Mouse (Mus musculus) testis, adult 2 months (tissue): Measurements from ENCODE around the gene Ces2f. TPM values are rescaled to one million over a fixed set of nuclear protein-coding genes. Genes with fewer than 3 reads are reported as not detected.

Experiments used
- H3K27ac ChIP-seq: fragments of 200-500 bp; 2 replicates; pipeline ENCODE4 v1.5.1; 2012; ENCODE audit warnings: low read depth, low read length; ENCODE audit not compliant: control insufficient read depth, insufficient read depth
- H3K27me3 ChIP-seq: fragments of 200-500 bp; 2 replicates; pipeline ENCODE4 v1.6.1; 2012; ENCODE audit warnings: mild to moderate bottlenecking, low read length, moderate library complexity; ENCODE audit not compliant: control insufficient read depth, insufficient read depth
- H3K36me3 ChIP-seq: fragments of 200-500 bp; 2 replicates; pipeline ENCODE4 v1.6.1; 2012; ENCODE audit warnings: mild to moderate bottlenecking, low read length; ENCODE audit not compliant: control insufficient read depth, insufficient read depth
- H3K4me1 ChIP-seq: fragments of 200-500 bp; 2 replicates; pipeline ENCODE4 v1.6.1; 2012; ENCODE audit warnings: low read length; ENCODE audit not compliant: control insufficient read depth, insufficient read depth
- H3K4me3 ChIP-seq: fragments of 200-500 bp; 2 replicates; pipeline ENCODE4 v1.5.1; 2012; ENCODE audit warnings: low read depth, mild to moderate bottlenecking, low read length, moderate library complexity, mixed read lengths; ENCODE audit not compliant: control insufficient read depth
- CTCF ChIP-seq: fragments of 200-500 bp; IDR thresholded peaks from 2 replicates; pipeline ENCODE4 v1.5.1; 2012; ENCODE audit warnings: low read depth, mild to moderate bottlenecking, inconsistent platforms, low read length, moderate library complexity; ENCODE audit not compliant: control insufficient read depth, insufficient read depth, insufficient replicate concordance
- POLR2A ChIP-seq: fragments of 200-500 bp; IDR thresholded peaks from 2 replicates; pipeline ENCODE4 v1.6.1; 2012; ENCODE audit warnings: low read depth, mild to moderate bottlenecking, inconsistent platforms, low read length, moderate library complexity; ENCODE audit not compliant: control insufficient read depth
- polyA plus RNA-seq: library from polyadenylated mRNA; depleted of rRNA; stranded (reverse); fragments of >200 nt; gene quantifications from 2 replicates; pipeline ENCODE4 v1.2.3, GENCODE M21; 2012

The Ces2f gene
- polyA plus RNA-seq, 1 experiment, result not detected

- no peak overlapping the region for H3K4me3 ChIP-seq
- H3K4me1 ChIP-seq, result no peaks in the 10 kb centered on the region
- no peak overlapping the region for H3K27ac ChIP-seq
- TF ChIP-seq POLR2A (no peak), CTCF (no peak)
- H3K27me3 ChIP-seq, result no peaks in the 10 kb centered on the region
- no peaks in the 10 kb centered on the region for H3K36me3 ChIP-seq
Observed at GRCm38 (mm10) chr8:104949031-104949430, 1.9 kb downstream of the Ces2f start.

DNA sequence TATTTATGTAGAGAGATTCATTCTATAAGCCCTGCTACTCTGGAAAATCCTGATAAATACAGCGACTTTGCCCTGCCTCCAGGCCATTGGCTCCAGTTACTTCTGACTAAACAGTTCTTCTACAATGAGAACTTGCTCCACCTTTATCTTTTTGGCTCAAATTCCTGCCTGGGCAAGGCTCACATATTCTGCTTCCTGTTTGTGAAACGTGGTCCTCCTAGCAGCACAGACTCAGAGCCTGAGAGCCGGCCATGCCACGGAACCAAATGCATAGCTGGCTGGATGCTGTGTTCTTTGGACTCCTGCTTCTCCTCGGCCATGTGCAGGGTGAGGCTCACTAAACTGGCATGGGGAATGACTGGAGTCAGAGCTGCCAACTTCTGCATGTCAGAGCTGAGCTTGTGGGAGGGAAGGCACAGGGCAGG, 14.4 kb downstream of the Ces2f start, which contains the start of gene Ces2g:
Gene Ces2g, plus strand, starts transcription at position 182 of the 425 bp plus-strand sequence.
- TF ChIP-seq POLR2A (no peak), CTCF (no peak)
- H3K4me3 ChIP-seq, result no peak within 1 kb of the TSS
- H3K27ac ChIP-seq, result no peak within 1 kb of the TSS
- H3K4me1 ChIP-seq, result no peaks in the 10 kb centered on the region
- no peaks in the 10 kb centered on the region for H3K36me3 ChIP-seq
- no peaks in the 10 kb centered on the region for H3K27me3 ChIP-seq

- TF ChIP-seq CTCF (no peak), POLR2A (no peak)
- no peaks in the 10 kb centered on the region for H3K27me3 ChIP-seq
Observed at GRCm38 (mm10) chr8:104962229-104962901, 15.2 kb downstream of the Ces2f start.

DNA sequence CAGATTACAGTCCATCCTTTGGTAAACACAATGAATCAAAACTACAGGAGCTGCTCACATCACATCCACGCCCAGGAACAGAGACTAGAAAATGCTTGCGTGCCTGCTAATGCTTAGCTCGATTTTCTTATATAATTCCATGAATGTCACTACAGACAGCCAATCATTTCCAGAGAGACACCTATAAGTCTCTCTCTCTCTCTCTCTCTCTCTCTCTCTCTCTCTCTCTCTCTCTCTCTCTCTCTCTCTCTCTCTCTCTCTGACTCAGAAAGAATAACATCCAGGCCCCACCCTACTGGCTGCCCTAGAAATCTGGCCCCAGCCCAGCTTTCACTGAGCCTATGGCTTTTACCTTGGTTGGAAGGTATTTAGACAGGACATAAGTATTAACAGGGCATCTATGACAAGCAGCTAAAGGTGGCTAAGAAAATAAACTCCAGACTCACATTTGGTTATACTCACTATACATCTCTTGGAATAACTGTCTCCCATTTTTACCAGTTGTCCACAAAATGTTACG, 16.3 kb downstream of the Ces2f start:
- H3K4me3 ChIP-seq, result no peak overlapping the region
- H3K27ac ChIP-seq, result no peak overlapping the region
- TF ChIP-seq POLR2A (no peak), CTCF (no peak)
- H3K4me1 ChIP-seq, result no peaks in the 10 kb centered on the region
- H3K36me3 ChIP-seq, result no peaks in the 10 kb centered on the region
- H3K27me3 ChIP-seq, result no peaks in the 10 kb centered on the region

More at GRCm38 (mm10) chr8:104962229-104962901, 15.2 kb downstream of the Ces2f start:
- Histone ChIP-seq H3K4me3 (no peak overlapping the region), H3K27ac (no peak overlapping the region), H3K4me1 (no peaks in the 10 kb centered on the region), H3K36me3 (no peaks in the 10 kb centered on the region)

DNA sequence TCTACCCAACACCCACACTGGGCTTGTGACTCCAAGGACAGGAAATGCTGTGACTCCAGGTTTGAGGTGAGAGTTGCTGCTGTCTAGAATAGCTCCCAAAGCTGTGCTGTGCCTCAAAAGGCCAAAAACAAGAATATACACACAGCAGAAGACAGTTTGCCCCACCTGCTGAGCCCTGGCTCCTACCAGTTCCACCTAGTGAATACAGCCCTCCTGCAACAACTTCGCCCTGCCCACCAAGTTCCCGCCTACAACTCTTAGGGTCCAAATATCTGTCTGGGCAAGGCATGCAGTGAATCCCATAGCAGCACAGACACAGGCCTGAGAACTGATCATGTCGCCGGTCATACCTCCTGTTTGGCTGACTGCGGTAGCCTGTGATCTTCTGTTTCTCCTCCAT, 37.0 kb downstream of the Ces2f start:
- no peaks in the 10 kb centered on the region for H3K36me3 ChIP-seq
- TF ChIP-seq POLR2A (no peak), CTCF (no peak)
- no peaks in the 10 kb centered on the region for H3K4me1 ChIP-seq
- H3K27me3 ChIP-seq, result no peaks in the 10 kb centered on the region
- H3K27ac ChIP-seq, result no peak overlapping the region
- H3K4me3 ChIP-seq, result no peak overlapping the region

- TF ChIP-seq POLR2A (no peak), CTCF (no peak)
- Histone ChIP-seq H3K27ac (no peak overlapping the region), H3K36me3 (no peaks in the 10 kb centered on the region)
Observed at GRCm38 (mm10) chr8:104984942-104985341, 37.8 kb downstream of the Ces2f start.

GRCm38 (mm10) chr8:104998191-104998590, 51.0 kb downstream of the Ces2f start:
- H3K4me3 ChIP-seq, result no peak overlapping the region
- no peaks in the 10 kb centered on the region for H3K36me3 ChIP-seq
- H3K4me1 ChIP-seq, result no peaks in the 10 kb centered on the region
- TF ChIP-seq CTCF, result no peak
- TF ChIP-seq POLR2A, result no peak
- H3K27ac ChIP-seq, result no peak overlapping the region
- H3K27me3 ChIP-seq, result no peaks in the 10 kb centered on the region

More at GRCm38 (mm10) chr8:104984942-104985341, 37.8 kb downstream of the Ces2f start:
- no peak overlapping the region for H3K4me3 ChIP-seq
- no peaks in the 10 kb centered on the region for H3K27me3 ChIP-seq
- H3K4me1 ChIP-seq, result no peaks in the 10 kb centered on the region
